Mouse (Mus musculus) testis, adult 2 months (tissue): ENCODE measurements around the gene Gm17455.

Source experiments
- CTCF ChIP-seq: fragments of 200-500 bp; IDR thresholded peaks from 2 replicates; pipeline ENCODE4 v1.5.1; 2012; ENCODE audit warnings: low read depth, mild to moderate bottlenecking, inconsistent platforms, low read length, moderate library complexity; ENCODE audit not compliant: control insufficient read depth, insufficient read depth, insufficient replicate concordance
- POLR2A ChIP-seq: fragments of 200-500 bp; IDR thresholded peaks from 2 replicates; pipeline ENCODE4 v1.6.1; 2012; ENCODE audit warnings: low read depth, mild to moderate bottlenecking, inconsistent platforms, low read length, moderate library complexity; ENCODE audit not compliant: control insufficient read depth

GRCm38 (mm10) chr10:60398051-60398814 is 1.3 kb upstream of the Gm17455 start:
- TF ChIP-seq POLR2A (no peak), CTCF (no peak)
